Mouse (Mus musculus) neural tube, embryonic 15.5 days (tissue): ENCODE data around the gene Dpp8. TPM values are rescaled to one million over a fixed set of nuclear protein-coding genes. Genes with fewer than 3 reads are reported as not detected.

Experiments used
- ATAC-seq: fragments of 200-750 bp; cut with Nextera tagmentation; 2 replicates; pipeline ENCODE4 v1.8.0; 2017; ENCODE audit warnings: mild to moderate bottlenecking, moderate TSS enrichment, moderate library complexity; ENCODE audit not compliant: low FRiP score
- H3K27ac ChIP-seq: fragments of 300-500 bp; sonication (generic); replicated peaks from 2 replicates; pipeline ENCODE4 v1.5.1; 2015; ENCODE audit warnings: mild to moderate bottlenecking, inconsistent platforms
- H3K27me3 ChIP-seq: fragments of 300-500 bp; sonication (generic); replicated peaks from 2 replicates; pipeline ENCODE4 v1.6.1; 2015; ENCODE audit warnings: inconsistent platforms
- H3K36me3 ChIP-seq: fragments of 300-500 bp; sonication (generic); 2 replicates; pipeline ENCODE4 v1.6.1; 2015; ENCODE audit warnings: inconsistent platforms
- H3K4me1 ChIP-seq: fragments of 300-500 bp; sonication (generic); 2 replicates; pipeline ENCODE4 v1.6.1; 2015; ENCODE audit warnings: inconsistent platforms
- H3K4me2 ChIP-seq: fragments of 300-500 bp; sonication (generic); 2 replicates; pipeline ENCODE4 v1.6.1; 2015; ENCODE audit warnings: inconsistent platforms, mild to moderate bottlenecking, moderate library complexity
- H3K4me3 ChIP-seq: fragments of 300-500 bp; sonication (generic); replicated peaks from 2 replicates; pipeline ENCODE4 v1.5.1; 2015; ENCODE audit warnings: mild to moderate bottlenecking, inconsistent platforms
- H3K9ac ChIP-seq: fragments of 300-500 bp; sonication (generic); replicated peaks from 2 replicates; pipeline ENCODE4 v1.6.1; 2015; ENCODE audit warnings: mild to moderate bottlenecking, inconsistent platforms
- H3K9me3 ChIP-seq: fragments of 300-500 bp; sonication (generic); replicated peaks from 2 replicates; pipeline ENCODE4 v1.6.1; 2016; ENCODE audit warnings: inconsistent platforms
- WGBS: fragments of 180-500 bp; shearing (Covaris S2); methylation state at CpG from one replicate; pipeline ENCODE4 v1.1.7; 2015; ENCODE audit warnings: mixed read lengths; 5-methylcytosine and 5-hydroxymethylcytosine counted together
- polyA plus RNA-seq: library from polyadenylated mRNA; unstranded; fragments of >200 nt; fragmentation: Nextera tagmentation; extraction: Ambion mirVana; gene quantifications from 2 replicates; pipeline ENCODE4 v1.2.1, GENCODE M21; 2015

Dpp8 gene
- polyA plus RNA-seq, 1 experiment from 2014 or later: 32.9 TPM

DNA sequence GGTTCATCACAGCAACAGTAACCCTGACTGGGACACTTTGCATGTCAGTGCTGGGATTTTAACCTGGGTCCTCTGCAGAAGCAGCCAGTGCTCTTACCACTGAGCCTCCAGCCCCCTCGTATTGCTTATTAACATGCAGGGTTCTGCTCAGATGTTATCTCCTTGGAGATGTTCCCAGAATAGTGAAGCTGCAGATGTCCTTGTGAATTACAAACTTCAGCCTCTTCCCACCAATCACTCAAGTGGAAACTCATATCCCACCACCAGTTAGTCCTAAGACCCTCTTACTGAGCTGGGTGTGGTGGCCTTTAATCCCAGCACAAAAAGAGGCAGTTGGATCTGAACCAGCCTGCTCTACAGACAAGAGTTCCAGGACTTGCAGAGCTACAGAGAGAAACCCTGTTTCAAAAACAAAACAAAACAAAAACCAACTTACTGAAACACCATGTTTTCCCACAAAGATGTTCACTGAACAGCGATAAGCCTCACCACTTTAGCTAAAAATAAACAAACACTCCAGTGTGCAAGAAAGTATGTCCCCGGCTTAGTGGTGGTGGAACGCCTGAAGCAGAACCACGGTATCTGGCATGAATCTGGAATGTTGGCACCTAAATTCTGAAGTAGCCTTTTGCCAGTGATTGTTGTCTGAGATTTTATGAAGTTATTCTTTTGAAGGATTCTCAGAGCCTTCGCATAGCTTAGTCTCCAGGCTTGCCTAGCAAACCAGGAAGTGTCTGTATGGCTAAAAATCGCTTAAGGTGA is 16.6 kb upstream of the Dpp8 start:
- Histone ChIP-seq H3K9me3 (no peaks in the 10 kb centered on the region), H3K4me1 (peaks cover 57% of the 10 kb centered on the region), H3K36me3 (no peaks in the 10 kb centered on the region), H3K27me3 (no peaks in the 10 kb centered on the region), H3K27ac (peak overlapping the region; percentile 69; the same call in 1 of the 2 replicates), H3K4me3 (no peak overlapping the region), H3K9ac (no peak overlapping the region; the same call in 1 of the 2 replicates), H3K4me2 (no peak overlapping the region)
- no peak for ATAC-seq
- WGBS: 77% methylated on average over 7 of the region's 7 CpGs

DNA sequence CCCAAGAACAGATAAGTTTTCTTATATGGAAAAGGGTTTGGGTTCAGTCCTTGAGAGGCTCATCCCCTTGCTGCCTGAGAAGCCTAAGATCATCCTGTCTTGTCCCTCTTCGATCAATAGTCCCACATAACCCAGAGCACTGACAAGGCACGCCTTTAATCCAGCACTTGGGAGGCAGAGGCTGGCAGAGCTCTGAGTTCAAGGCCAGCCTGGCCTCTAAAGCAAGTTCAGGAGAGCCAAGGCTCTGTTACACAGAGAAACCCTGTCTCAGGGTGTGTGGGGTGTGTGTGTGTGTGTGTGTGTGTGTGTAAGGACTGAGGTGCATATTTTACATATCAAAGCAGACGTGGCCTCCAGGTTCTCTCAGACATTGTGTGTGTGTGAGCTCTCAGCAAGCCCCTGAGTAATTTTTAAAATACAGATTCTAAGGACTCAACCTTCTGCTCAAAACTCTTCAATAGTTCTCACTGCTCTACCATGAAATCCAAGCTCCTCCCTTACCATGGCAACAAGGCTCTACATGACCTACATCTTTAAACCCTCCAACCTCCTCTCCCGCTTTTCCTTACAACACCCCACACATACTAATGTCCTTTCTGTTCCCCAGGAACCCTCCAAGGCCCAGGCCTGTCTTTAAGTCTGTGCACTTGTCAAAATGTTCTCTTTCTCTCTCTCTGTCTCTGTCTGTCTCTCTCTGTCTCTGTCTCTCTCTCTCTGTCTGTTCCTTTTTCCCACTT is 15.8 kb upstream of the Dpp8 start:
- H3K4me2 ChIP-seq: peak overlapping the region; percentile 15; the same call in 1 of the 2 replicates
- H3K27me3 ChIP-seq: no peaks in the 10 kb centered on the region
- H3K9ac ChIP-seq: peak overlapping the region; percentile 10; the same call in 1 of the 2 replicates
- no peak for ATAC-seq
- no peaks in the 10 kb centered on the region for H3K9me3 ChIP-seq
- H3K27ac ChIP-seq: peak overlapping the region; percentile 69
- no peak overlapping the region for H3K4me3 ChIP-seq
- 57% methylated on average over 4 of the region's 4 CpGs for WGBS
- peaks cover 57% of the 10 kb centered on the region for H3K4me1 ChIP-seq
- H3K36me3 ChIP-seq: no peaks in the 10 kb centered on the region

- no peak for ATAC-seq
- H3K9ac ChIP-seq: peak overlapping the region; percentile 10; the same call in 1 of the 2 replicates
- H3K4me3 ChIP-seq: no peak overlapping the region
- H3K36me3 ChIP-seq: no peaks in the 10 kb centered on the region
- H3K9me3 ChIP-seq: no peaks in the 10 kb centered on the region
- 71% methylated on average over 16 of the region's 16 CpGs for WGBS
- no peaks in the 10 kb centered on the region for H3K27me3 ChIP-seq
- H3K27ac ChIP-seq: peak overlapping the region; percentile 67
- H3K4me2 ChIP-seq: peak overlapping the region; percentile 15; the same call in 1 of the 2 replicates
- H3K4me1 ChIP-seq: peaks cover 63% of the 10 kb centered on the region
These were observed 15.0 kb upstream of the Dpp8 start for GRCm38 (mm10) chr9:65016978-65017827.

DNA sequence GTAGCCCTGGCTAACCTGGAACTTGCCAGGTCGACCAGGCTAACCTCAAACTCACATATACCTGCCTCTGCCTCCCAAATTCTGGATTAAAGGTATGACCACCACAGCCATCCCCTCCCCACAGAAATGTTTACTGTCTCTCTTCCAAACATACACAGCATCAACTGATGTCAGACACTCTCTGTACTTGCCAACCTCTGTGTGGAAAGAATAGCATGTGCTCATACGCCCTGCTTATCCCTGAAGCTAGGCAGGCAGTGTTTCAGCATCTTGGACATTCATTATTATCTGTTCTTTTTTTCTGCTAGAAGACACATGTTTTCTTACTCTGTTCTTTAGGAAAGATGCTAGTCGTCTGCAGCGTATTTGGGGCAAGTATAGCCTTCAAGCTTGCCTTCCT is 14.3 kb upstream of the Dpp8 start:
- Histone ChIP-seq H3K4me2 (peak overlapping the region; percentile 67; the same call in 1 of the 2 replicates), H3K9ac (no peak overlapping the region; the same call in 1 of the 2 replicates), H3K4me1 (peaks cover 68% of the 10 kb centered on the region)

GRCm38 (mm10) chr9:65018588-65019121 is 13.6 kb upstream of the Dpp8 start:
- Histone ChIP-seq H3K27me3 (no peaks in the 10 kb centered on the region), H3K36me3 (no peaks in the 10 kb centered on the region), H3K4me2 (peak overlapping the region; percentile 67), H3K9me3 (no peaks in the 10 kb centered on the region), H3K27ac (no peak overlapping the region), H3K9ac (0 out of 2 replicates have a peak overlapping the region, but pooled peaks have one; percentile 3), H3K4me1 (peaks cover 69% of the 10 kb centered on the region), H3K4me3 (no peak overlapping the region; the same call in 1 of the 2 replicates)
- ATAC-seq: no peak
- WGBS: 56% methylated on average over 3 of the region's 3 CpGs

More for the DNA sequence above, 14.3 kb upstream of the Dpp8 start:
- Histone ChIP-seq H3K36me3 (no peaks in the 10 kb centered on the region), H3K27ac (no peak overlapping the region), H3K4me3 (no peak overlapping the region), H3K27me3 (no peaks in the 10 kb centered on the region), H3K9me3 (no peaks in the 10 kb centered on the region)
- 85% methylated on average over 4 of the region's 4 CpGs for WGBS
- ATAC-seq: no peak

GRCm38 (mm10) chr9:65019146-65019545 is 13.1 kb upstream of the Dpp8 start:
- H3K27me3 ChIP-seq: no peaks in the 10 kb centered on the region
- no peak overlapping the region for H3K9ac ChIP-seq
- no peak overlapping the region; the same call in 1 of the 2 replicates for H3K4me3 ChIP-seq
- no peak overlapping the region for H3K27ac ChIP-seq
- ATAC-seq: no peak
- H3K9me3 ChIP-seq: no peaks in the 10 kb centered on the region
- no peaks in the 10 kb centered on the region for H3K36me3 ChIP-seq
- H3K4me2 ChIP-seq: peak overlapping the region; percentile 67
- H3K4me1 ChIP-seq: peaks cover 69% of the 10 kb centered on the region
- WGBS: 45% methylated on average over 3 of the region's 3 CpGs

- peak overlapping the region; percentile 99 for H3K9ac ChIP-seq
- peak overlapping the region; percentile 67 for H3K4me2 ChIP-seq
- H3K4me1 ChIP-seq: peaks cover 67% of the 10 kb centered on the region
- H3K36me3 ChIP-seq: no peaks in the 10 kb centered on the region
- H3K27ac ChIP-seq: no peak overlapping the region
- ATAC-seq: no peak
- no peaks in the 10 kb centered on the region for H3K27me3 ChIP-seq
- 69% methylated on average over 4 of the region's 4 CpGs for WGBS
- H3K9me3 ChIP-seq: no peaks in the 10 kb centered on the region
- peak overlapping the region; percentile 100 for H3K4me3 ChIP-seq
These were observed 12.1 kb upstream of the Dpp8 start for GRCm38 (mm10) chr9:65020128-65020527.

- Histone ChIP-seq H3K9ac (peak within 1 kb of the TSS; percentile 99), H3K4me3 (peak within 1 kb of the TSS; percentile 100), H3K27me3 (no peaks in the 10 kb centered on the region), H3K4me2 (peak within 1 kb of the TSS; percentile 67), H3K27ac (peak within 1 kb of the TSS; percentile 93), H3K4me1 (peaks cover 56% of the 10 kb centered on the region), H3K9me3 (no peaks in the 10 kb centered on the region), H3K36me3 (no peaks in the 10 kb centered on the region)
- under 1% methylated on average over 81 of the region's 81 CpGs for WGBS
- peak; percentile 95 for ATAC-seq
These were observed 11.0 kb upstream of the Dpp8 start, which contains the start of gene Hacd3 for GRCm38 (mm10) chr9:65020991-65021886. Gene Hacd3 (minus strand): TSS chr9:65021693.

DNA sequence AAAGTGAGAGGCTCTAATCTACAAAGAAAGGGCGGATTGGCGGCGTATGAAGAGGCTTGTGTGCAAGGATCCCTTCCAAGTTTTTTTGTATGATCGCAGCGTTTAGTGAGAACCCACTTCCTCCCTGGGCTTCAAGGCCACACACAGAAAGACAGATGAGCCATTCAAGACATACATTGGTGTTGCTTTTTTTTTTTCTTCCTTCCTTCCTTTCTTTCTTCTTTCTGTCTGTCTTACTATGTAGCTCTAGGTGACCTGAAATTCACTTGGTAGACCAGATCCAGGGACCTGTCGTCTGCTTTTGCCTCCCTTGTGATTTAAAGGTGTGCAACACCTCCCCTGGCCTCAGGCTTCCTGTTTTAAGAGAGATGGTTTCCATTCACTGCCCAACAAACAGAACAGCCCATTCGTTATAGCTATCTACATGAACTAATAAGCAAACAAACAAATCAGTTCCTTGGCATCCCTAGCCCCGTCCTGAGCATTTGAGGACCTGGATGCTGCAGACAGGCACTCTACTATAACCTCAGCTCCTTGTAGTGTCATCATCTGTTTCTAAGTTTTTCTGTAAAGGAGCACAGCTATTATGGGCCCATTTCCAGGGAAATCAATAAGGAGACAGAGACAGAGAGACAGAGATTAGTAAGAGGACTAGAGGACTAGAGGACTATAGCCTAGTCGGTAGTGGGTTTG is 10.2 kb upstream of the Dpp8 start:
- Histone ChIP-seq H3K27ac (peak overlapping the region; percentile 93), H3K9me3 (no peaks in the 10 kb centered on the region), H3K9ac (peak overlapping the region; percentile 99), H3K4me2 (peak overlapping the region; percentile 67), H3K36me3 (no peaks in the 10 kb centered on the region), H3K4me1 (peaks cover 48% of the 10 kb centered on the region), H3K4me3 (peak overlapping the region; percentile 100), H3K27me3 (no peaks in the 10 kb centered on the region)
- WGBS: 22% methylated on average over 9 of the region's 9 CpGs
- peak; percentile 55 for ATAC-seq
